Mouse (Mus musculus) liver, embryonic 15.5 days (tissue): ENCODE measurements around the gene Gatd1. TPM values are rescaled to one million over a fixed set of nuclear protein-coding genes. Genes with fewer than 3 reads are reported as not detected.
A peak's percentile ranks its signal among the peaks of the same experiment; 100 is the strongest.
"Not testable (repeated sequence)": the region's sequence is repeated elsewhere in the genome, so short reads cannot be mapped to it uniquely, and the experiment has no call there.

Source experiments
- ATAC-seq: fragments of 200-750 bp; cut with Nextera tagmentation; 2 replicates; pipeline ENCODE4 v1.8.0; 2017; ENCODE audit warnings: moderate number of reproducible peaks, mild to moderate bottlenecking, moderate library complexity; ENCODE audit not compliant: insufficient read depth
- H3K27ac ChIP-seq: fragments of 300-500 bp; sonication (generic); replicated peaks from 2 replicates; pipeline ENCODE4 v1.5.1; 2015; ENCODE audit warnings: mild to moderate bottlenecking, inconsistent platforms
- H3K27me3 ChIP-seq: fragments of 300-500 bp; sonication (generic); 2 replicates; pipeline ENCODE4 v1.6.1; 2015; ENCODE audit warnings: mild to moderate bottlenecking, inconsistent platforms
- H3K36me3 ChIP-seq: fragments of 300-500 bp; sonication (generic); replicated peaks from 2 replicates; pipeline ENCODE4 v1.6.1; 2015; ENCODE audit warnings: moderate library complexity, mild to moderate bottlenecking, inconsistent platforms
- H3K4me1 ChIP-seq: fragments of 300-500 bp; sonication (generic); replicated peaks from 2 replicates; pipeline ENCODE4 v1.6.1; 2015; ENCODE audit warnings: inconsistent platforms
- H3K4me2 ChIP-seq: fragments of 300-500 bp; sonication (generic); 2 replicates; pipeline ENCODE4 v1.6.1; 2015; ENCODE audit warnings: moderate library complexity, mild to moderate bottlenecking, inconsistent platforms
- H3K4me3 ChIP-seq: fragments of 300-500 bp; sonication (generic); replicated peaks from 2 replicates; pipeline ENCODE4 v1.5.1; 2015; ENCODE audit warnings: mild to moderate bottlenecking, inconsistent platforms
- H3K9ac ChIP-seq: fragments of 300-500 bp; sonication (generic); 2 replicates; pipeline ENCODE4 v1.6.1; 2015; ENCODE audit warnings: moderate library complexity, mild to moderate bottlenecking, inconsistent platforms
- H3K9me3 ChIP-seq: fragments of 300-500 bp; sonication (generic); replicated peaks from 2 replicates; pipeline ENCODE4 v1.6.1; 2016; ENCODE audit warnings: inconsistent platforms
- WGBS: fragments of 180-500 bp; shearing (Covaris S2); methylation state at CpG from one replicate; pipeline ENCODE4 v1.1.7; 2015; ENCODE audit warnings: mixed read lengths; ENCODE audit not compliant: insufficient replicate concordance; 5-methylcytosine and 5-hydroxymethylcytosine counted together
- polyA plus RNA-seq: library from polyadenylated mRNA; unstranded; fragments of >200 nt; fragmentation: Nextera tagmentation; extraction: Ambion mirVana; gene quantifications from 2 replicates; pipeline ENCODE4 v1.2.1, GENCODE M21; 2015

Gatd1 gene
- polyA plus RNA-seq, 1 experiment from 2014 or later, result 15.7 TPM

DNA sequence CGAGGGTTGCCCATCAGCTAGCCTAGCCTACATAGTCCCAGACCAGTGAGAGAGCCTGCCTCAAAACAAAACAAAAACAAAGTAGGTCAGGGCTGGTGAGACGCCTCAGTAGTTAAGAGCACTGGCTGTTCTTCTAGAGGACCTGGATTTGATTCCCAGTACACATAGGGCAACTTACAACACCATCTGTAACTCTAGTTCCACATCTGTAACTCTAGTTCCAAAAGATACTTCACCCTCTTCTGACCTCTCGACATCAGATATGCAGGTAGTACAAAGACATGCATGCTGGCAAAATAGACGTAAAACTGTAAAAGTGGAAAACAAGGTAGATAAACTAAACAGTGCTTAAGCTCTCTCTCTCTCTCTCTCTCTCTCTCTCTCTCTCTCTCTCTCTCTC, 9.9 kb upstream of the Gatd1 start:
- H3K9ac ChIP-seq, result no peak overlapping the region
- H3K27ac ChIP-seq, result no peak overlapping the region
- peaks cover 23% of the 10 kb centered on the region for H3K27me3 ChIP-seq
- H3K4me1 ChIP-seq, result peaks cover 16% of the 10 kb centered on the region
- no peaks in the 10 kb centered on the region for H3K36me3 ChIP-seq
- no peak overlapping the region for H3K4me2 ChIP-seq
- no peaks in the 10 kb centered on the region for H3K9me3 ChIP-seq
- no peak overlapping the region for H3K4me3 ChIP-seq
- WGBS, result 54% methylated on average over 4 of the region's 4 CpGs
- ATAC-seq, result no peak

GRCm38 (mm10) chr7:141420030-141420702, 6.2 kb upstream of the Gatd1 start:
- Histone ChIP-seq H3K4me2 (no peak overlapping the region), H3K27me3 (peaks cover 8% of the 10 kb centered on the region), H3K9ac (no peak overlapping the region), H3K4me3 (no peak overlapping the region), H3K36me3 (no peaks in the 10 kb centered on the region), H3K4me1 (0 out of 2 replicates have a peak, but pooled peaks cover 3% of the 10 kb centered on the region), H3K27ac (peak overlapping the region; percentile 41; the same call in 1 of the 2 replicates), H3K9me3 (no peaks in the 10 kb centered on the region)
- ATAC-seq, result peak; percentile 22; the same call in 1 of the 2 replicates
- WGBS, result 51% methylated on average over 9 of the region's 9 CpGs

- no peak overlapping the region for H3K4me2 ChIP-seq
- H3K27me3 ChIP-seq, result peaks cover 8% of the 10 kb centered on the region
- peaks cover 13% of the 10 kb centered on the region for H3K4me1 ChIP-seq
- H3K9ac ChIP-seq, result no peak overlapping the region
- no peak overlapping the region for H3K27ac ChIP-seq
- no peaks in the 10 kb centered on the region for H3K36me3 ChIP-seq
- 38% methylated on average over 7 of the region's 7 CpGs for WGBS
- no peaks in the 10 kb centered on the region for H3K9me3 ChIP-seq
- ATAC-seq, result no peak
- no peak overlapping the region for H3K4me3 ChIP-seq
These were observed 5.0 kb upstream of the Gatd1 start for GRCm38 (mm10) chr7:141418970-141419369.

- no peaks in the 10 kb centered on the region for H3K36me3 ChIP-seq
- H3K4me1 ChIP-seq, result peaks cover 22% of the 10 kb centered on the region
- H3K9me3 ChIP-seq, result no peaks in the 10 kb centered on the region
- H3K4me2 ChIP-seq, result no peak overlapping the region
- no peak overlapping the region for H3K9ac ChIP-seq
- no peak for ATAC-seq
- WGBS, result 59% methylated on average over 8 of the region's 8 CpGs
- peaks cover 8% of the 10 kb centered on the region for H3K27me3 ChIP-seq
- H3K27ac ChIP-seq, result no peak overlapping the region
- H3K4me3 ChIP-seq, result no peak overlapping the region
These were observed 4.1 kb upstream of the Gatd1 start for GRCm38 (mm10) chr7:141417731-141418681.

GRCm38 (mm10) chr7:141416144-141416841, 2.4 kb upstream of the Gatd1 start:
- Histone ChIP-seq H3K36me3 (no peaks in the 10 kb centered on the region), H3K4me1 (peaks cover 33% of the 10 kb centered on the region), H3K9me3 (no peaks in the 10 kb centered on the region), H3K27ac (no peak overlapping the region), H3K9ac (no peak overlapping the region), H3K27me3 (peaks cover 8% of the 10 kb centered on the region), H3K4me3 (no peak overlapping the region), H3K4me2 (no peak overlapping the region)
- ATAC-seq, result no peak
- WGBS, result 63% methylated on average over 6 of the region's 6 CpGs

- Histone ChIP-seq H3K27me3 (no peaks in the 10 kb centered on the region), H3K4me3 (peak overlapping the region; percentile 70), H3K9me3 (no peaks in the 10 kb centered on the region), H3K9ac (peak overlapping the region; percentile 78), H3K27ac (peak overlapping the region; percentile 79), H3K4me2 (peak overlapping the region; percentile 97), H3K4me1 (peaks cover 42% of the 10 kb centered on the region), H3K36me3 (peaks cover 24% of the 10 kb centered on the region)
- WGBS, result 5% methylated on average over 16 of the region's 16 CpGs
- no peak for ATAC-seq
These were observed 605 bp downstream of the Gatd1 start for GRCm38 (mm10) chr7:141413331-141413730.

DNA sequence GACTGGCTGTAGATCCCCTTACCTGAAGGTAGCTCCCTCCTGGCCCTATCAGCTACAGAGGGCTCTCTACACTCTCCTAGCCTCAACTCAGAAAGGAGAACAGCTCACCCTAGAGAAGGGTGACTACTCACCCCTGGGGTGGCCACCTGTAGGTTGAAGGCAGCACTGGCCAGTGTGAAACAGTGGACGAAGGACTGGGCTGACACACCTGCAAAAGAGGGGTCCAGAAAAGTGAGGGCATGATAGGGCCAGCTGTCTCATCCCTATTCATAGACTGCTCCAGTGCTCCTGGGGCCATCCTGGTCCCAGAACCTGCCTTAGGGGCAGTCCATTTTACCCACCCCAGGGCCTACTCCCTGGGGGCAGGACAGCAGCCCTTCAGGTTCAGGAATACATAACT, 2.3 kb downstream of the Gatd1 start:
- Histone ChIP-seq H3K9ac (no peak overlapping the region), H3K4me3 (no peak overlapping the region), H3K27ac (0 out of 2 replicates have a peak overlapping the region, but pooled peaks have one; percentile 4), H3K9me3 (no peaks in the 10 kb centered on the region), H3K4me2 (no peak overlapping the region), H3K36me3 (peaks cover 31% of the 10 kb centered on the region), H3K4me1 (peaks cover 42% of the 10 kb centered on the region), H3K27me3 (no peaks in the 10 kb centered on the region)
- no peak for ATAC-seq
- 84% methylated on average over 1 of the region's 1 CpGs for WGBS

- WGBS, result 77% methylated on average over 8 of the region's 8 CpGs
- Histone ChIP-seq H3K9me3 (no peaks in the 10 kb centered on the region), H3K27ac (no peak overlapping the region), H3K4me2 (no peak overlapping the region), H3K36me3 (peaks cover 32% of the 10 kb centered on the region), H3K4me3 (no peak overlapping the region), H3K4me1 (peaks cover 38% of the 10 kb centered on the region), H3K27me3 (no peaks in the 10 kb centered on the region), H3K9ac (no peak overlapping the region)
- ATAC-seq, result no peak
These were observed 3.3 kb downstream of the Gatd1 start for GRCm38 (mm10) chr7:141410631-141411030.

GRCm38 (mm10) chr7:141408833-141409232, 5.1 kb downstream of the Gatd1 start:
- Histone ChIP-seq H3K4me3 (no peak overlapping the region), H3K9ac (no peak overlapping the region), H3K27ac (no peak overlapping the region), H3K9me3 (no peaks in the 10 kb centered on the region), H3K4me1 (peaks cover 28% of the 10 kb centered on the region), H3K36me3 (peaks cover 45% of the 10 kb centered on the region), H3K27me3 (no peaks in the 10 kb centered on the region), H3K4me2 (no peak overlapping the region)
- peak; percentile 40 for ATAC-seq
- 15% methylated on average over 11 of the region's 11 CpGs for WGBS

- WGBS, result 80% methylated on average over 7 of the region's 7 CpGs
- not testable (repeated sequence) for H3K4me3 ChIP-seq, H3K9ac ChIP-seq, H3K4me2 ChIP-seq, H3K27me3 ChIP-seq, H3K27ac ChIP-seq, ATAC-seq, H3K9me3 ChIP-seq
- peaks cover 16% of the 10 kb centered on the region for H3K4me1 ChIP-seq
- peaks cover 57% of the 10 kb centered on the region for H3K36me3 ChIP-seq
These were observed 6.3 kb downstream of the Gatd1 start for GRCm38 (mm10) chr7:141407670-141408069.

DNA sequence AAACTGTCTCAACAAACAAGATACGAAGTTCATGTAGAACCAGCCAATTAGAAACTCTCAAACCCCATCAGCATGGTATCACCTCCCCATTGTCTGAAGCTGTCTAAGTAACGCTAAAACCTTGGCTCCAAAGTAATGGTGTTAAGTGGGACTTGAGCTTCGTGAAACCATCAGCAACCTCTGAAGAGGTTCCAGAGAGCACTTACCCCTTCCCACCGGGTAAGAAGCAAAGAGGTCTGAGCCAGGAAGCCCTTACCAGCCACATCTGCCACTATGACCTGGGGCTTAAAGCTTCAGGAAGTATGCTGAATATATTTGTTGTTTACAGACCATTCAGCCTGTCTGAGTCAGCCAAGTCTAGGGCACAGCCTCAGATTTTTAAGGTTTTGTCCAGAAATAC, 8.5 kb downstream of the Gatd1 start:
- WGBS, result 64% methylated on average over 4 of the region's 4 CpGs
- Histone ChIP-seq H3K4me1 (peaks cover 8% of the 10 kb centered on the region), H3K4me2 (no peak overlapping the region), H3K4me3 (no peak overlapping the region), H3K27ac (no peak overlapping the region), H3K27me3 (no peaks in the 10 kb centered on the region), H3K9me3 (no peaks in the 10 kb centered on the region), H3K9ac (no peak overlapping the region), H3K36me3 (peaks cover 72% of the 10 kb centered on the region)
- ATAC-seq, result no peak
